Mouse (Mus musculus) forebrain, embryonic 13.5 days (tissue): Measurements from ENCODE around the gene Ppox. TPM values are rescaled to one million over a fixed set of nuclear protein-coding genes. Genes with fewer than 3 reads are reported as not detected.
"Not testable (repeated sequence)": the region's sequence is repeated elsewhere in the genome, so short reads cannot be mapped to it uniquely, and the experiment has no call there.

ENCODE experiments used
- ATAC-seq: fragments of 200-750 bp; cut with Nextera tagmentation; 2 replicates; pipeline ENCODE4 v1.8.0; 2017
- H3K27ac ChIP-seq: fragments of 300-500 bp; sonication (generic); 2 replicates; pipeline ENCODE4 v1.5.1; 2015; ENCODE audit warnings: inconsistent platforms, mild to moderate bottlenecking, moderate library complexity
- H3K27me3 ChIP-seq: fragments of 300-500 bp; sonication (generic); 2 replicates; pipeline ENCODE4 v1.6.1; 2015; ENCODE audit warnings: mild to moderate bottlenecking, inconsistent platforms
- H3K36me3 ChIP-seq: fragments of 300-500 bp; sonication (generic); 2 replicates; pipeline ENCODE4 v1.6.1; 2015; ENCODE audit warnings: mild to moderate bottlenecking, inconsistent platforms; ENCODE audit not compliant: poor library complexity, severe bottlenecking
- H3K4me1 ChIP-seq: fragments of 300-500 bp; sonication (generic); 2 replicates; pipeline ENCODE4 v1.6.1; 2015; ENCODE audit warnings: inconsistent platforms
- H3K4me2 ChIP-seq: fragments of 300-500 bp; sonication (generic); 2 replicates; pipeline ENCODE4 v1.6.1; 2015; ENCODE audit warnings: inconsistent platforms, mild to moderate bottlenecking, moderate library complexity
- H3K4me3 ChIP-seq: fragments of 300-500 bp; sonication (generic); 2 replicates; pipeline ENCODE4 v1.5.1; 2015; ENCODE audit warnings: mild to moderate bottlenecking, inconsistent platforms
- H3K9ac ChIP-seq: fragments of 300-500 bp; sonication (generic); 2 replicates; pipeline ENCODE4 v1.6.1; 2015; ENCODE audit warnings: mild to moderate bottlenecking, inconsistent platforms
- H3K9me3 ChIP-seq: fragments of 300-500 bp; sonication (generic); replicated peaks from 2 replicates; pipeline ENCODE4 v1.6.1; 2016; ENCODE audit warnings: inconsistent platforms
- WGBS: fragments of 180-500 bp; shearing (Covaris S2); methylation state at CpG from one replicate; pipeline ENCODE4 v1.1.7; 2015; 5-methylcytosine and 5-hydroxymethylcytosine counted together
- polyA plus RNA-seq: library from polyadenylated mRNA; unstranded; fragments of >200 nt; fragmentation: Nextera tagmentation; extraction: Ambion mirVana; gene quantifications from 2 replicates; pipeline ENCODE4 v1.2.1, GENCODE M21; 2015

Ppox gene
- polyA plus RNA-seq, 1 experiment from 2014 or later: 51.0 TPM

DNA sequence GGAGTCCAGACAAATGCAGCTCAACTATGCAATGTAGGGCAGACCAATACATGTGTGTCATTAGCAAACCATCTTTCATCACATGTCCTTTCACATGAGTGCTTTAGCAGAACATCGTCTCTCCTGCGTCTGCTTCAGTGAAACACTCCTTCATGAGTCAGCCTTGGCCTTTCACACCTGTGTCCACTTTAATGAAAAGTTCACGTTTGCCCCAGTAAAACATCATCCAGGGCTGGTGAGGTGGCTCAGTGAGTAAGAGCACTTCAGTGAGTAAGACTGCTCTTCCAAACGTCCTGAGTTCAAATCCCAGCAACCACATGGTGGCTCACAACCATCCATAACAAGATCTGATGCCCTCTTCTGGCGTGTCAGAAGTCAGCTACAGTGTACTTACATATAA is 25.2 kb upstream of the Ppox start:
- not testable (repeated sequence) for H3K27ac ChIP-seq, H3K9ac ChIP-seq, ATAC-seq, H3K4me2 ChIP-seq, H3K4me1 ChIP-seq, H3K27me3 ChIP-seq, H3K9me3 ChIP-seq, H3K4me3 ChIP-seq, H3K36me3 ChIP-seq
- WGBS: 72% methylated on average over 5 of the region's 5 CpGs

DNA sequence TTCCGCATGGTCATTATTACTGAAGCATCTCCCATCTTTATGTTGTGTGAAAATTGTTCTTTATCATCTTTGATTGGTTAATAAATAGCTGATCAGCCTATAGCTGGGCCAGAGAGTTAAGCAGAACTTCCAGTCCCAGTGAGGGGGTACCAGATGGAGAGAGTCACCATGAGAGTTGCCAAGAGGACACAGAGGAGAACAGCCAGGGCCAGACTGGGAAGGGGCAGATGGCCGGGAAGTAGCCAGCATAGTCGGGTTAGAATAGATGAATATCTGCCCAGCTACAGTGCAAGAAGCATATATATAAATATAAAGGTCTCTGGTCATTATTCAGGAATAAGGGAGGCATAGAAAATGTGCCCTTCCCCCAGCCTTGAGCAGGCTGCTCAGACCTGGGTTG is 17.2 kb upstream of the Ppox start:
- H3K9ac ChIP-seq: no peak overlapping the region
- no peak overlapping the region for H3K4me3 ChIP-seq
- peaks cover 8% of the 10 kb centered on the region for H3K4me1 ChIP-seq
- no peaks in the 10 kb centered on the region for H3K36me3 ChIP-seq
- peaks cover 28% of the 10 kb centered on the region for H3K27me3 ChIP-seq
- no peak overlapping the region for H3K4me2 ChIP-seq
- no peak for ATAC-seq
- no peak overlapping the region for H3K27ac ChIP-seq
- 77% methylated on average over 3 of the region's 3 CpGs for WGBS
- no peaks in the 10 kb centered on the region for H3K9me3 ChIP-seq

DNA sequence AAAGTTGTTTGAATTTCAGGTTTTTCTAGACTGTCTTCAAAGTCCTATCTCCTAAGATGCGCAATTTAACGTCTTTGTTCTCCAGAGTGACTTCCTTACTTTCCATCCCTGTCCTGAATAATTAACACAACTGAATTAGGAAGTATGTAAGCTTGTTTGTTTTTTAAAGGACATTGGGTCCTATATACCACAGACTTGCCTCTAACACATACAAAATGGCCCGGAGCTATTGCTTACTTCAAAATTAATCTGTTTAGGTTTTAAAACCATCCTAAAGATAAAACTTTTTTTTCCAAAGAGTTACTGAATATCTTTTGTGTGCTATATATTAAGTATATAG is 14.0 kb upstream of the Ppox start:
- peak overlapping the region; percentile 68 for H3K4me3 ChIP-seq
- peak overlapping the region; percentile 77 for H3K9ac ChIP-seq
- peaks cover 13% of the 10 kb centered on the region for H3K4me1 ChIP-seq
- peak; percentile 44 for ATAC-seq
- no peaks in the 10 kb centered on the region for H3K9me3 ChIP-seq
- peak overlapping the region; percentile 80 for H3K4me2 ChIP-seq
- H3K27me3 ChIP-seq: peaks cover 28% of the 10 kb centered on the region
- peak overlapping the region; percentile 86 for H3K27ac ChIP-seq
- WGBS: 21% methylated on average over 3 of the region's 3 CpGs
- peaks cover 6% of the 10 kb centered on the region for H3K36me3 ChIP-seq

DNA sequence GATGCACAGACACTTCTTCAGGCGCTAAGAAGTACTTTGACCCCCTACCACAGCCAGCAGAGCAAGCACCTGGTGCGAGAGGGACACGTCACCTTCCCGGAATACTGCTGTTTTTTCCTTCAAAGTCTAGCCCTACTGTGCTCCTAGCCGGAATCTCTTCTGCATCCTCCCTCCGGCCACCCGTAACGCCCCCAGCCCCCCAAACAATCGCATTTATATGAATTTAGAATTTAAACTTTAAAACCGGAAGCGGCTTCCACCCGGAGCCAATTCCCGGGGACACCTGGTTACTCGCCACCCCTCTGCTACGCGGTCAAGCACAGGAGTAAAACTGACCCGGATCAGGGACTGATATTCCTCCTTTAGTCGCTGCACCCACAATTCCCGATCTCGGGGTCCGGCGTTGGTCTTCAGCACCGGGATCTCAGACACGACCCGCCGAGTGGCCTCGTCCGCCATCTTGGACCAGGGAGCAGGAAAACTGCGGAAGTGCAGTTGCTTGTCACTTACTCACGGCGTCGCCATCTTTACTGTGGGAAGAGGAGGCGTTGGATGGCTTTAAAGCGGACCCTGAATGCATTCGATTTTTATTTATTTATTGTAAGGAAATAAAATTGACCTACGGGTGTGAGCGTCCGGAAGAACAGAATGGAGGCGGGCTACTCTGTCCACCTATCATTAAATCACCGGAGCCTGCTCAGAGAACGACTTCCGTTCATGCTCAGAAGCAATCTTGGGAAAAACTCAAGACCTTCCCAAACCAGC is 13.5 kb upstream of the Ppox start, which contains the start of gene Ufc1:
TSS of gene Ufc1 (minus strand) at position 727 of the 765 bp plus-strand sequence.
- H3K9me3 ChIP-seq: no peaks in the 10 kb centered on the region
- under 1% methylated on average over 42 of the region's 42 CpGs for WGBS
- H3K4me2 ChIP-seq: peak within 1 kb of the TSS; percentile 80
- peak within 1 kb of the TSS; percentile 68 for H3K4me3 ChIP-seq
- peak within 1 kb of the TSS; percentile 86 for H3K27ac ChIP-seq
- peaks cover 11% of the 10 kb centered on the region for H3K36me3 ChIP-seq
- peak; percentile 89 for ATAC-seq
- H3K4me1 ChIP-seq: peaks cover 13% of the 10 kb centered on the region
- peak within 1 kb of the TSS; percentile 77 for H3K9ac ChIP-seq
- peaks cover 28% of the 10 kb centered on the region for H3K27me3 ChIP-seq

DNA sequence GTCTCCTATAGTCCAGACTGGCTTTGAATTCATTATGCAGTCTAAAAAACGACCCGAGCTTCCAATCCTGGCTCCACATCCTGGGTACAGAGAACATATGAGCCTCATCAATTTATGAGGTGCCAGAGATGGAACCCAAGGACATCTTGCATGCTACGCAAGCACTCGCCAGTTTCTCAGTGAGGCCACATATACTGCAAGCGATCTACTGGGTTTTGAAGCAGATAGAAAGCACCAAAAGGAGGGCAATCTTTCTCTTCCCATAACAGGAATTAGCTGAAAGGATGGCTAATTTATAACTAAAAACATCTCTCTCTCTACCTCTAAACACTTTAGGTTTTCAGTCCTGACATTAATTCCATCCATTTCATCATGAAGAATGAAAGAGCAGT is 12.9 kb upstream of the Ppox start:
- H3K27ac ChIP-seq: peak overlapping the region; percentile 86

DNA sequence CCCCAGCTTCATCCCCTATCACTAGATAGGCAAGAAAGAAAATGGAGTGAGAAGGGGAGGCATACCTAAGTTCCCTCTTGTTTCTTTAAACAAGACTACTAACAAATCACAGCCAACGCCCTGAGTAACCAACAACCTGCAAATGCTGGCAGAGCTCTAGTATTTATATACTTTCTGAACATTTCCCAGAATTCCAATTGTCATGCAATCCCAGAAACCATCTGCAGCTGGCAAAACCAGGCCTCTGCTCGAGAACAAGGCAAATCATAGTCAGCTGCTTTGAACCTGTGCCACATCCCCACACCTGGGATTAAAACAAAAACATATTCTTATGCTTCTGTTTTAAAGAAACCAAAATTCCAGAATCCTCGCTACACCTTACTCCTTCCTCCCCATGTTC is 12.4 kb upstream of the Ppox start:
- no peak for ATAC-seq

More for the DNA sequence above, 12.9 kb upstream of the Ppox start:
- peaks cover 17% of the 10 kb centered on the region for H3K36me3 ChIP-seq
- H3K27me3 ChIP-seq: peaks cover 28% of the 10 kb centered on the region
- peak overlapping the region; percentile 77 for H3K9ac ChIP-seq
- no peaks in the 10 kb centered on the region for H3K9me3 ChIP-seq
- peaks cover 13% of the 10 kb centered on the region for H3K4me1 ChIP-seq
- no peak for ATAC-seq
- peak overlapping the region; percentile 68 for H3K4me3 ChIP-seq
- 43% methylated on average over 5 of the region's 5 CpGs for WGBS
- peak overlapping the region; percentile 80 for H3K4me2 ChIP-seq

DNA sequence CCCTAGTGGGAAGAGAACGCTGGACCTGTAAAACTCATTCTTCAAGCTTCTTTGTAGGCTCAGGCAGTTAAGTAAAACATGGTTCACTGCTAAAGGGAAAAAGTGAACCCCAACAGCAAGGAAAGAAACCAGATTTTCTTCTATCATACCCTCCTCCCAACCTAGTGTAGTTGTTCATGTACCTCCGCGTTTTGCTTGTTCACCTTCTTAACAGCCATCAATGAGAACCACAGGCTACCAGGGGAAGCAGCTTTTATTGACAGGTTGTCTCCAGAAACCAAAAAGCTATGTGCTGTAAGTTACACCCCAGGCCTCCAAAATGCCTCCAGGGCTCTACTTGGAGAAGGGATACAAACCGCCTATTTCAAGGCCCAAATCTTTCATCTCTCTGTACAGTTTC is 7.3 kb upstream of the Ppox start:
- Histone ChIP-seq H3K4me1 (peaks cover 33% of the 10 kb centered on the region), H3K36me3 (peaks cover 57% of the 10 kb centered on the region), H3K9me3 (no peaks in the 10 kb centered on the region), H3K4me3 (peak overlapping the region; percentile 80; the same call in 1 of the 2 replicates), H3K9ac (peak overlapping the region; percentile 48; the same call in 1 of the 2 replicates), H3K4me2 (peak overlapping the region; percentile 70), H3K27ac (peak overlapping the region; percentile 94), H3K27me3 (no peaks in the 10 kb centered on the region)
- ATAC-seq: no peak
- WGBS: 70% methylated on average over 4 of the region's 4 CpGs

More for the DNA sequence above, 12.4 kb upstream of the Ppox start:
- WGBS: 93% methylated on average over 3 of the region's 3 CpGs
- Histone ChIP-seq H3K27ac (no peak overlapping the region), H3K27me3 (peaks cover 22% of the 10 kb centered on the region), H3K4me1 (peaks cover 16% of the 10 kb centered on the region), H3K4me3 (peak overlapping the region; percentile 68), H3K36me3 (peaks cover 23% of the 10 kb centered on the region), H3K9me3 (no peaks in the 10 kb centered on the region), H3K9ac (no peak overlapping the region), H3K4me2 (peak overlapping the region; percentile 80)

DNA sequence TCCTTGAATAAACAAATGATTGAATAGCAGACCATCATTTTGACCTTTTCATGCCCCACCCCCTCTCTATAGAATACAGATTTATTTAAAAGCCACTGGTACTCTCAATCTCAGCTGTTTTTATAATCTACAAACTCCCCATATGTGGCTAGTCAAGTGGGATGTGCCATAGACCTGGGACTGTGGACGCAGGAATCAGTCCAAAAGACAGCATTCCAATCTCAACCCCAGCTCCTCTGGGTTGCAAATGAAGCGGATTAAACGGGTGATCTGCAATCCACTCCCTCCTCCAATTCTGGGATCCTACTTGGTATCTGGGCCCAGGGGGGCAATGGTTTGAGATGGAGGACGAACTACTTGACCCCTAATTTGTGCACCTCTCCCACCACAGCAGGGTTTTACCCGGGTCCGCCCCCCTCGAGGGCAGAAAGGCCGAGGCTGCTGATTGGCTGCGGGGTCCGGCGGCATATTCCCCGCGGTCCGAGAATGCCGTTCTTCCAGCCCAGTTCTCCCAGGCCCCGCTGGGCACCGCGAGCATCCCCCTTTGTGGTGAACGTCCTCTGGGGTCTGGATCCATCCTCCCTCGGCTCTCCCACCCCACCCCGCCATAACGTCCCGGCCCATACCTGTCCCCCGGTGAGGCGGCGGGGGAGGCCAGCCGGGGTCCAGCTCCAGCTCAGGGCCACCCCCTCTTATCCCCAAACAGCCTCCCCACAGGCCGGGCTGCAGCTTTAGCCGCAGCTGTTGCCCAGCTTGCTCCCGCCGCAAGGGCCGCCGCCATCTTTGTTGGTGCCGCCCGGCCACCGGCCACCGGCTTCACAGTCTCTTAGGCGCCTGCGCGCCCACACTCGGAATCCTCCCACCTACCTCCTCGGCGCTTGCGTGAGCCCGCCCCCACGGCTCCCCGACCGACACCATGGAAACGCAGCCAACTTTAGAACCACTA is 6.4 kb upstream of the Ppox start, which contains the start of gene Usp21:
TSS of gene Usp21 (minus strand) at position 856 of the 946 bp plus-strand sequence.
- peak; percentile 97 for ATAC-seq
- H3K4me3 ChIP-seq: peak within 1 kb of the TSS; percentile 80
- H3K27me3 ChIP-seq: no peaks in the 10 kb centered on the region
- H3K36me3 ChIP-seq: peaks cover 64% of the 10 kb centered on the region
- H3K27ac ChIP-seq: peak within 1 kb of the TSS; percentile 94
- no peaks in the 10 kb centered on the region for H3K9me3 ChIP-seq
- peak within 1 kb of the TSS; percentile 96 for H3K9ac ChIP-seq
- H3K4me2 ChIP-seq: peak within 1 kb of the TSS; percentile 70
- peaks cover 29% of the 10 kb centered on the region for H3K4me1 ChIP-seq
- WGBS: under 1% methylated on average over 49 of the region's 49 CpGs

DNA sequence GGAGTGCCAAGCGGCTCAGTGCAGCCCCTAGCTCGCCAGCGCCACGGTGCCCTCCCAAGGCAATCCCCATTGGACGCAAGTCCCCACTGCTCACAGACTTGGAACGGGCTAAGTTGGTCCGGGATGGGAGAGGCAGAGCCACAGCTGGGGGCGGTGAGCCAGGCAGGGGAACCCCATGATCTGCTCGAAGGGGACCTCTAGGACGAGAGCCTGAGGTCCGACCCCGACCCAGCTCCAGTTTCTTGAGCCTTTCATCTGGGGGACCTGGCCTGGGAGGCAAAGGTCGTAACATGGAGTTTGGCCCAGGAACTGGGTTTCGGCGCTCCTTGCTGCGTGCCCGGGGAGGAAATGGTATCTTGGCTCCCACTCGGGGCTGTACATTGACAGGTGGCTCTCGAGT is 5.5 kb upstream of the Ppox start:
- WGBS: 90% methylated on average over 19 of the region's 19 CpGs
- Histone ChIP-seq H3K4me1 (peaks cover 34% of the 10 kb centered on the region), H3K4me3 (peak overlapping the region; percentile 80), H3K27me3 (no peaks in the 10 kb centered on the region), H3K27ac (no peak overlapping the region), H3K9ac (peak overlapping the region; percentile 96; the same call in 1 of the 2 replicates), H3K36me3 (peaks cover 68% of the 10 kb centered on the region), H3K9me3 (no peaks in the 10 kb centered on the region), H3K4me2 (peak overlapping the region; percentile 70)
- ATAC-seq: no peak

DNA sequence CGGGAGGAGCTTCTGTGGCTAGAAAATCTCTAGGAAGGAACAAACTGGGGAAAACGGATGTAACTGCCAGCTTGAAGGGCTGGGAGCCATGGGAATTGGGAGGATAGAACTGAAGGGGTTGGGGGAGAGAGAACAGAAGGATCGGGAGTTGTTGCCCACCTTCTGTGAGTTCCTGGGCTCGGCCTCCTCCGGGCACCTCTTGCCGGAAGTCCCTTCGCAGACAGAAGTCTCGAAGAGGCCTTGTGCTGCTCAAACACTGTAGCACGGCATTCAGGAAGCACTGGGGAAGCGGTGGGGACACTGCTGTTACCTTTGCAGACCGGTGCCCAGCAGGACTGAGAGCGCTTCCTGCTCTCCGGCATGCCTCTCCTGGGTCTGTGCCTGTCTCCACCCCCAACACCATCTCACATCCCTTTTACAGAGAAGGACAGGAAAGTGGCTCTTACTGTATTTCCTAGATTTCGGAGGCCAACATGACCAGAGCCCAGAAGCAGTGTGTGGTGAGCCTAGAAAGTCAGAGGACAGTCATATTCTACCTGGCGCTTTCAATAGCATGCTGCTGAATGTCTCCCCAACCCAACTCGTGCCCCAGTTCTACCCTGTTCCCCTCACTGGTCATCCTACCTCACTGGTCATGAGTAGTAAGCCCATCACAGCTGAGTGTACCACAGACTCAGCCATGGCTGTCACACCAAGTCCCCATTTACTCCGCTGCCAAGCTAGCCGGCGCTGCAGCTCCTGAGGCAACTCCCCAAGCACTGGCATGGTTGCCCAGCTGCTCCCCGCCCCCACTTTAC is 4.3 kb upstream of the Ppox start:
- Histone ChIP-seq H3K27me3 (no peaks in the 10 kb centered on the region), H3K27ac (no peak overlapping the region), H3K36me3 (peaks cover 67% of the 10 kb centered on the region), H3K9me3 (no peaks in the 10 kb centered on the region), H3K4me2 (no peak overlapping the region), H3K4me1 (peaks cover 40% of the 10 kb centered on the region), H3K4me3 (no peak overlapping the region), H3K9ac (peak overlapping the region; percentile 47; the same call in 1 of the 2 replicates)
- no peak for ATAC-seq
- WGBS: 89% methylated on average over 20 of the region's 20 CpGs

DNA sequence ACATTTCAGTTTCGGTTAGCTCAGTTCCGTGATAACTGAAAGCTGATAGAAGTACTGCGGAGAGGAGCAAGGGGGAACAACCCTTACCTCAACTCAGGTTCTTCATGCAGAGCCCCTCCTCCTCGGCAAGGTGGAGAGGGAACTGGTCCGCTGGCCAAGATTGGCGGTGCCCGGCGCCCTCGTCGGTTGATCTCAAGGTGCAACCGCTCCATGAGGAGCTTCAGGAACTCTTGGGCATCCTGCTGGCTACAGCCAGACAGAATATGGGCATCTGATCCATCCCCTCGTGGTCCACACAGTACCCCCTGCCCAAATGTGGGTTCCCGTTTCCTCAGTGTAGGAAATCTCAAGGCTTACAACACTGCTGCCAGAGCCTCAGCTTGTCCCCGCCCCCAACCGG is 3.5 kb upstream of the Ppox start:
- Histone ChIP-seq H3K4me2 (no peak overlapping the region), H3K4me1 (peaks cover 48% of the 10 kb centered on the region), H3K36me3 (peaks cover 59% of the 10 kb centered on the region), H3K27ac (no peak overlapping the region), H3K9me3 (no peaks in the 10 kb centered on the region), H3K4me3 (no peak overlapping the region), H3K27me3 (no peaks in the 10 kb centered on the region), H3K9ac (no peak overlapping the region)
- ATAC-seq: no peak
- WGBS: 92% methylated on average over 15 of the region's 15 CpGs
